9 mouse cellular contexts compared by ENCODE assay signal in the genomic region with DNA sequence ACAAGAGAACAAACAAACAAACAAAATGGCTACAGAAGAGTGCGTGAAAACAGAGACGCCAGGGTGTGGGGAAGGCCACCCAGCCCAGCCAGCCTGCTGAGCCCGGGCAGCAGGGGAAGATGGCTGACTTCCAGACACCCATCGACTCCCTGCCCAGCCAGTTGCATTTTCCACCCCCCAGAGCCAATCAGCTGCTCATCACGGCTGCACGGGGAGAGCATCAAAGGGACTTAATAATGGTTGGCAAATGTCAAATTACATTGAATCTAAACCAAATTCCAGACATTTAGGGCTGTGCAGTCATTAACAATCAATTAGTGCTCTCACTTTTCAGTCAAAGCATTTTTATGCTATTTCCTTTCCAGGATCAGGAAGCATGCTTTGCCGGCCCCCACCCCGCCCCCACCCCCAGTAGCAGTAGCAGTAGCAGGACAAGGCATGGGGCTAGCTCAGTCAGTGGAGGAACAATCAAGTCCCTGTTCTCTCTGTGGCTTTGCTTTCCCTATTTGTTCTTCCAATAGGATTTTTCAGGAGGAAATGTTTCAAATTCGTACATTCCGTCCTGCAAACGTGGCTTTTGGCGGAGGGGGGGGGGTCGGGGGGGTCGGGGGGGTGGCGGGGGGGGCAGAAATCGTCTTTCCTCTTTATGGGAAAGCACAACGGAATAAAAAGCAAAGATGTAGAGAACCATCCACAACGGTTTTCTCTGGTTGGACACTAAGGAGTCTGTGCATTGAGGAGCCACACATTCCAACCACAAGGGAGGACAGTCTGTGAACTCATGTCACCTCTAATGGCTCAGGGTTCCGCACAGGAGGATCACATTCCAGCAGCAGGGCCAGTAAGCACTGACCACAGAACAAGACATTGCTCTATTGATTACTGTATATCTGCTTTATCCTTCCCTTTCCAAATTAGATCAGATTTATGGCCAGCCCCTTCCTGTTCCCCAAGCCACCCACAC.
DNase-seq lines count a peak whose midpoint lies in the region; ATAC-seq lines count a peak whose summit lies in the region.
"Had no signal": no experiment of that assay in that cellular context is flagged by ENCODE, and none has a peak within 500 bp of the region (broad histone marks: within the 10 kb centered on the region; RNA-seq: fewer than 3 reads in every experiment).

No protein-coding gene starts in this region.

- H3K4me3 ChIP-seq in heart, embryonic 10.5 days = 0 out of 2 replicates have a peak overlapping the region, but pooled peaks have one; percentile 12
- peak overlapping the region; percentile 17; the same call in 1 of the 2 replicates for H3K4me3 ChIP-seq in lung, embryonic 16.5 days (ENCODE audit: low read length)

- peaks cover 34% of the 10 kb centered on the region for H3K4me1 ChIP-seq in heart, embryonic 10.5 days
- peaks cover 13% of the 10 kb centered on the region for H3K4me1 ChIP-seq in lung, embryonic 16.5 days (replicated peaks; ENCODE audit: control insufficient read depth, insufficient read depth, low read length)

- no peak for DNase-seq in frontal cortex, postnatal 25 days (ENCODE audit: low spot score in 2 of 2)
- DNase-seq in brain, embryonic 18.5 days (ENCODE audit: low read depth, low spot score) = peak; percentile 46
- no peak for DNase-seq in heart, embryonic 10.5 days (ENCODE audit: low spot score)
- peak; percentile 47 for DNase-seq in kidney, postnatal 10 days
- DNase-seq in right cerebral cortex, postnatal 14 days = peak; percentile 38
- DNase-seq in ovary, adult 18-20 months (ENCODE audit: low spot score) = no peak

- peak overlapping the region; percentile 47 for H3K4me2 ChIP-seq in lung, embryonic 16.5 days (ENCODE audit: low read depth, low read length)

- 19% methylated on average over 19 of the region's 19 CpGs for WGBS in heart, embryonic 10.5 days
- 20% methylated on average over 19 of the region's 19 CpGs for WGBS in lung, embryonic 16.5 days

- H3K27me3 ChIP-seq in heart, embryonic 10.5 days (ENCODE audit: insufficient read depth, poor library complexity, severe bottlenecking) = no peaks in the 10 kb centered on the region
- H3K27me3 ChIP-seq in lung, embryonic 16.5 days (ENCODE audit: control insufficient read depth, insufficient read depth, low read depth, low read length) = no peaks in the 10 kb centered on the region
- H3K27me3 ChIP-seq: CH12.LX had no signal

- peak overlapping the region; percentile 80 for H3K27ac ChIP-seq in heart, embryonic 10.5 days
- 0 out of 2 replicates have a peak overlapping the region, but pooled peaks have one; percentile 5 for H3K27ac ChIP-seq in lung, embryonic 16.5 days (ENCODE audit: low read length)

- H3K9me3 ChIP-seq in heart, embryonic 10.5 days = no peaks in the 10 kb centered on the region
- H3K9me3 ChIP-seq in lung, embryonic 16.5 days (ENCODE audit: control insufficient read depth, low read length) = no peaks in the 10 kb centered on the region

- no peaks in the 10 kb centered on the region for H3K36me3 ChIP-seq in heart, embryonic 10.5 days
- H3K36me3 ChIP-seq in lung, embryonic 16.5 days (ENCODE audit: control insufficient read depth, insufficient read depth, low read length) = no peaks in the 10 kb centered on the region

- H3K9ac ChIP-seq in lung, embryonic 16.5 days (ENCODE audit: low read length) = peak overlapping the region; percentile 24

- peak; percentile 43; the same call in 1 of the 2 replicates for ATAC-seq in frontal cortex, adult (ENCODE audit: low TSS enrichment)
- peak; percentile 60 for ATAC-seq in lung, embryonic 16.5 days (ENCODE audit: low read depth)

Comparison
In these comparisons a context has a peak if more than half of its experiments do, and no peak if none do; other contexts are left out.
1. DNase-seq: peak in brain, embryonic 18.5 days (single experiment), kidney, postnatal 10 days (single experiment) and right cerebral cortex, postnatal 14 days (single experiment); none in frontal cortex, postnatal 25 days (0 of 2), heart, embryonic 10.5 days (single experiment) and ovary, adult 18-20 months (single experiment).